Mouse (Mus musculus) MEL (cell line): ENCODE results near the gene Mars2. TPM values are rescaled to one million over a fixed set of nuclear protein-coding genes. Genes with fewer than 3 reads are reported as not detected.

Experiments used
- DNase-seq: peaks from one replicate; pipeline ENCODE4 v3.0.0; 2011; ENCODE audit warnings: low read depth, low spot score
- H3K27ac ChIP-seq: 2 replicates; pipeline ENCODE4 v1.5.1; 2012; ENCODE audit warnings: low read depth, mild to moderate bottlenecking, control low read depth, low read length, moderate library complexity; ENCODE audit not compliant: control insufficient read depth
- H3K27me3 ChIP-seq, 2 experiments: fragments of 150-350 bp in 1 of 2; sonication (generic) in 1 of 2; 2 replicates each; pipeline ENCODE4 v1.6.1; 2012; ENCODE audit warnings: low read length in 2 of 2, mild to moderate bottlenecking in 2 of 2, improper control_type of control experiment in 1 of 2, moderate library complexity in 1 of 2; ENCODE audit not compliant: insufficient read depth in 2 of 2, control insufficient read depth in 1 of 2
- H3K36me3 ChIP-seq, 2 experiments: 2 replicates each; pipeline ENCODE4 v1.6.1; 2012 to 2014; ENCODE audit warnings: low read length in 2 of 2, improper control_type of control experiment in 1 of 2, inconsistent platforms in 1 of 2, mild to moderate bottlenecking in 1 of 2; ENCODE audit not compliant: insufficient read depth in 2 of 2, control insufficient read depth in 1 of 2
- H3K4me1 ChIP-seq, 2 experiments: fragments of 150-350 bp in 1 of 2; sonication (generic) in 1 of 2; 2 replicates each; pipeline ENCODE4 v1.6.1; 2012; ENCODE audit warnings: low read length in 2 of 2, improper control_type of control experiment in 1 of 2, mild to moderate bottlenecking in 1 of 2; ENCODE audit not compliant: insufficient read depth in 2 of 2, control insufficient read depth in 1 of 2
- H3K4me3 ChIP-seq, 2 experiments: fragments of 150-350 bp in 1 of 2; sonication (generic) in 1 of 2; 2 replicates each; pipeline ENCODE4 v1.5.1; 2012; ENCODE audit warnings: low read depth in 2 of 2, low read length in 2 of 2, mild to moderate bottlenecking in 2 of 2, moderate library complexity in 2 of 2, control low read depth in 1 of 2, improper control_type of control experiment in 1 of 2; ENCODE audit not compliant: control insufficient read depth in 1 of 2, insufficient read depth in 1 of 2
- H3K79me2 ChIP-seq: 2 replicates; pipeline ENCODE4 v1.6.1; 2012; ENCODE audit warnings: mild to moderate bottlenecking, low read length, moderate library complexity; ENCODE audit not compliant: control insufficient read depth, poor library complexity, insufficient read depth
- H3K9ac ChIP-seq: 2 replicates; pipeline ENCODE4 v1.6.1; 2012; ENCODE audit warnings: low read depth, mild to moderate bottlenecking, control low read depth, low read length, moderate library complexity; ENCODE audit not compliant: control insufficient read depth, poor library complexity, severe bottlenecking
- H3K9me3 ChIP-seq: fragments of 150-350 bp; sonication (generic); replicated peaks from 2 replicates; pipeline ENCODE4 v1.6.1; 2012; ENCODE audit warnings: mild to moderate bottlenecking, low read length, improper control_type of control experiment, moderate library complexity; ENCODE audit not compliant: insufficient read depth
- CHD1 ChIP-seq: IDR thresholded peaks from 2 replicates; pipeline ENCODE4 v1.6.1; 2012; ENCODE audit warnings: low read depth, mild to moderate bottlenecking, inconsistent platforms, low read length, improper control_type of control experiment
- CHD2 ChIP-seq: IDR thresholded peaks from 2 replicates; pipeline ENCODE4 v1.6.1; 2011; ENCODE audit warnings: low read length, improper control_type of control experiment
- EP300 ChIP-seq, 2 experiments: IDR thresholded peaks; 2 replicates each; pipeline ENCODE4 v1.6.1; 2011; ENCODE audit warnings: improper control_type of control experiment in 2 of 2, low read length in 2 of 2, low read depth in 1 of 2, mild to moderate bottlenecking in 1 of 2
- GATA1 ChIP-seq: IDR thresholded peaks from 2 replicates; pipeline ENCODE4 v1.6.1; 2011; ENCODE audit warnings: low read depth, low read length, improper control_type of control experiment
- HCFC1 ChIP-seq: IDR thresholded peaks from 2 replicates; pipeline ENCODE4 v1.6.1; 2012; ENCODE audit warnings: low read depth, mild to moderate bottlenecking, inconsistent platforms, low read length, improper control_type of control experiment, moderate library complexity
- KAT2A ChIP-seq: conservative IDR thresholded peaks from 2 replicates; pipeline ENCODE4 v1.6.1; 2012; ENCODE audit warnings: low read depth, low read length, improper control_type of control experiment, inconsistent platforms
- MAX ChIP-seq: IDR thresholded peaks from 2 replicates; pipeline ENCODE4 v1.6.1; 2011; ENCODE audit warnings: low read length, improper control_type of control experiment
- MXI1 ChIP-seq: IDR thresholded peaks from 2 replicates; pipeline ENCODE4 v1.6.1; 2011; ENCODE audit warnings: mild to moderate bottlenecking, low read depth, low read length, improper control_type of control experiment
- MYB ChIP-seq: IDR thresholded peaks from 2 replicates; pipeline ENCODE4 v1.6.1; 2011; ENCODE audit warnings: mild to moderate bottlenecking, low read depth, low read length, improper control_type of control experiment
- MYC ChIP-seq: IDR thresholded peaks from 2 replicates; pipeline ENCODE4 v1.6.1; 2011; ENCODE audit warnings: low read depth, mild to moderate bottlenecking, low read length, improper control_type of control experiment, moderate library complexity
- NELFE ChIP-seq: IDR thresholded peaks from 2 replicates; pipeline ENCODE4 v1.6.1; 2011; ENCODE audit warnings: low read depth, low read length, improper control_type of control experiment
- NRF1 ChIP-seq: IDR thresholded peaks from 2 replicates; pipeline ENCODE4 v1.6.1; 2014; ENCODE audit warnings: low read depth, mild to moderate bottlenecking, inconsistent platforms, low read length, improper control_type of control experiment, moderate library complexity; ENCODE audit not compliant: poor library complexity, insufficient read depth, severe bottlenecking
- POLR2AphosphoS2 ChIP-seq: IDR thresholded peaks from 2 replicates; pipeline ENCODE4 v1.6.1; 2011; ENCODE audit warnings: low read length, improper control_type of control experiment
- POLR2AphosphoS5 ChIP-seq: IDR thresholded peaks from 2 replicates; pipeline ENCODE4 v1.6.1; 2012; ENCODE audit warnings: low read depth, borderline replicate concordance, mild to moderate bottlenecking, inconsistent platforms, low read length, moderate library complexity, mixed read lengths
- SIN3A ChIP-seq: IDR thresholded peaks from 2 replicates; pipeline ENCODE4 v1.6.1; 2012; ENCODE audit warnings: low read length, improper control_type of control experiment, inconsistent platforms
- TAL1 ChIP-seq: IDR thresholded peaks from 2 replicates; pipeline ENCODE4 v1.6.1; 2012; ENCODE audit warnings: mild to moderate bottlenecking, inconsistent platforms, low read length, moderate library complexity, mixed read lengths
- UBTF ChIP-seq: IDR thresholded peaks from 2 replicates; pipeline ENCODE4 v1.6.1; 2012; ENCODE audit warnings: low read depth, mild to moderate bottlenecking, inconsistent platforms, low read length, improper control_type of control experiment, moderate library complexity, borderline replicate concordance; ENCODE audit not compliant: insufficient read depth
- USF1 ChIP-seq: IDR thresholded peaks from 2 replicates; pipeline ENCODE4 v1.6.1; 2014; ENCODE audit warnings: low read depth, mild to moderate bottlenecking, inconsistent platforms, low read length, improper control_type of control experiment, moderate library complexity
- ZC3H11A ChIP-seq: IDR thresholded peaks from 2 replicates; pipeline ENCODE4 v1.6.1; 2012; ENCODE audit warnings: low read depth, mild to moderate bottlenecking, inconsistent platforms, low read length, improper control_type of control experiment
- ZKSCAN1 ChIP-seq: IDR thresholded peaks from 2 replicates; pipeline ENCODE4 v1.6.1; 2012; ENCODE audit warnings: low read depth, mild to moderate bottlenecking, inconsistent platforms, low read length, improper control_type of control experiment, moderate library complexity
- ZNF384 ChIP-seq: IDR thresholded peaks from 2 replicates; pipeline ENCODE4 v1.6.1; 2012; ENCODE audit warnings: low read depth, mild to moderate bottlenecking, inconsistent platforms, low read length, improper control_type of control experiment
- polyA plus RNA-seq, 2 experiments: library from polyadenylated mRNA; stranded (reverse) in 1 of 2; unstranded in 1 of 2; fragments of >175 nt in 1 of 2; fragments of >200 nt in 1 of 2; gene quantifications; 2 replicates each; pipeline versions ENCODE4 v1.2.1 to v1.2.4; 2012; ENCODE audit warnings: low replicate concordance in 2 of 2, low read depth in 1 of 2; ENCODE audit not compliant: insufficient read length in 2 of 2, insufficient read depth in 1 of 2, missing spikeins in 1 of 2
- total RNA-seq: library from RNA; depleted of rRNA; stranded (reverse); fragments of 300-350 nt; gene quantifications from 2 replicates; pipeline ENCODE4 v1.2.3, GENCODE M21; 2012

Gene Mars2
- total and polyA plus RNA-seq, 3 experiments: 6.0 to 12.8 (median 7.6) TPM

- Histone ChIP-seq H3K27ac (no peak within 1 kb of the TSS), H3K36me3 (no peaks in the 10 kb centered on the region), H3K4me1 (no peaks in the 10 kb centered on the region), H3K9ac (no peak within 1 kb of the TSS), H3K27me3 (peaks cover 0 to 1% of the 10 kb centered on the region in 2 experiments), H3K9me3 (no peaks in the 10 kb centered on the region), H3K79me2 (no peaks in the 10 kb centered on the region), H3K4me3 (no peak within 1 kb of the TSS)
- TF ChIP-seq MAX: no peak
- no peak for TF ChIP-seq NRF1
- no peak for TF ChIP-seq GATA1
- TF ChIP-seq SIN3A: no peak
- TF ChIP-seq HCFC1: no peak
- TF ChIP-seq ZC3H11A: no peak
- TF ChIP-seq EP300 (IDR thresholded peaks at IDR 0.05; ENCODE audit: low read depth in 1 of 2, low read length in 2 of 2): no peak
- no peak for TF ChIP-seq NELFE
- no peak for TF ChIP-seq ZKSCAN1
- no peak for TF ChIP-seq POLR2AphosphoS2
- TF ChIP-seq, all 39 proteins: peak for 0
- DNase-seq: no peak
Measured at GRCm38 (mm10) chr1:55226011-55226857, 10.7 kb upstream of the Mars2 start, which contains the start of gene Rftn2. Rftn2 (minus strand) TSS chr1:55226782.

- Histone ChIP-seq H3K79me2 (no peaks in the 10 kb centered on the region), H3K4me1 (no peaks in the 10 kb centered on the region), H3K36me3 (no peaks in the 10 kb centered on the region), H3K9me3 (no peaks in the 10 kb centered on the region), H3K27ac (no peak overlapping the region), H3K27me3 (peaks cover 0 to 1% of the 10 kb centered on the region in 2 experiments; a peak in 3 of 4 replicates), H3K4me3 (no peak overlapping the region), H3K9ac (no peak overlapping the region)
- no peak for TF ChIP-seq MYB
- no peak for TF ChIP-seq TAL1
- TF ChIP-seq POLR2AphosphoS2: no peak
- no peak for TF ChIP-seq MAX
- TF ChIP-seq UBTF: no peak
- TF ChIP-seq USF1: no peak
- no peak for TF ChIP-seq KAT2A
- TF ChIP-seq ZNF384: no peak
- no peak for TF ChIP-seq POLR2AphosphoS5
- no peak for TF ChIP-seq MYC
- no peak for TF ChIP-seq ZC3H11A
- TF ChIP-seq CHD2: no peak
- no peak for TF ChIP-seq CHD1
- no peak for TF ChIP-seq MXI1
- TF ChIP-seq, all 39 proteins: peak for 0
- DNase-seq: no peak
Measured at GRCm38 (mm10) chr1:55227376-55227775, 9.6 kb upstream of the Mars2 start.
